Mouse (Mus musculus): ENCODE measurements around the gene Copz2. TPM values are rescaled to one million over a fixed set of nuclear protein-coding genes. Genes with fewer than 3 reads are reported as not detected.

Gene Copz2
- total RNA-seq, 1 experiment = 5.5 TPM

DNA sequence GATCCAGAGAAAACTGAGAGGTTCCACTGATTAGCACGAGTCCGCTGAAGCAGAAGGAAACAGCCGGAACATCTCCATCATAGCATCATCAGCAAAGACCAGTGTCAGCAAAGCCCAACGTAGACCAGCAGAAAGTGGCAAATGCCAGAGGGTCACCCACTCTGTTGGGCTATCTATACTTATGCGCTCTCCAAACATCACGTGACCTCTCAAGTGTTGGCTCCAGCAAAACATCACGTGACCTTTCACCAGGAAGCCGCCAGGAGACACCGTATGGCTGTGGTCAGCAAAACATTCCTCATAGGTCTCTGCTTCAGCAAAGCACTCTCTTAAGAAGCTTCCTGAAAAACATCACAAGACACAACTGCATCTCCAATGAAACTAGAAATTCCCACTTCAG, 30.6 kb downstream of the Copz2 start:
- H3K9me3 ChIP-seq (ENCODE audit: control insufficient read depth, insufficient read depth, low read depth, low read length) = no peaks in the 10 kb centered on the region
- no peak overlapping the region for H3K4me3 ChIP-seq (ENCODE audit: insufficient read depth in 1 of 2, low read depth in 1 of 2, low read length in 2 of 2, poor library complexity in 1 of 2, severe bottlenecking in 1 of 2)
- no peak for TF ChIP-seq ZNF384 (IDR thresholded peaks at IDR 0.05; ENCODE audit: low read depth, low read length)
- no peak for TF ChIP-seq CHD2 (IDR thresholded peaks at IDR 0.05; ENCODE audit: low read depth, low read length)
- TF ChIP-seq MAFK (IDR thresholded peaks at IDR 0.05; ENCODE audit: insufficient read depth, low read depth, low read length) = no peak
- no peak for TF ChIP-seq HCFC1 (IDR thresholded peaks at IDR 0.05; ENCODE audit: borderline replicate concordance, insufficient read depth, low read length)
- TF ChIP-seq ZC3H11A (IDR thresholded peaks at IDR 0.05; ENCODE audit: borderline replicate concordance, low read depth, low read length) = no peak
- no peak overlapping the region for H3K27ac ChIP-seq (ENCODE audit: insufficient read depth, low read depth, low read length, poor library complexity, severe bottlenecking)
- no peak for DNase-seq (ENCODE audit: low read depth, low spot score)
- H3K9ac ChIP-seq (ENCODE audit: insufficient read depth, low read depth, low read length, poor library complexity, severe bottlenecking) = no peak overlapping the region
- no peaks in the 10 kb centered on the region for H3K36me3 ChIP-seq (ENCODE audit: control insufficient read depth, insufficient read depth, low read length, poor library complexity, severe bottlenecking)
- in situ Hi-C loops (cut with MboI; ENCODE audit: low sequenced_read_pairs in 2 of 2, unreplicated experiment in 2 of 2) = no loop called here
- H3K4me1 ChIP-seq (ENCODE audit: control insufficient read depth in 2 of 2, insufficient read depth in 2 of 2, low read length in 2 of 2, poor library complexity in 1 of 2) = peaks cover 1 to 4% of the 10 kb centered on the region in 2 experiments; a peak in 1 of 4 replicates

DNA sequence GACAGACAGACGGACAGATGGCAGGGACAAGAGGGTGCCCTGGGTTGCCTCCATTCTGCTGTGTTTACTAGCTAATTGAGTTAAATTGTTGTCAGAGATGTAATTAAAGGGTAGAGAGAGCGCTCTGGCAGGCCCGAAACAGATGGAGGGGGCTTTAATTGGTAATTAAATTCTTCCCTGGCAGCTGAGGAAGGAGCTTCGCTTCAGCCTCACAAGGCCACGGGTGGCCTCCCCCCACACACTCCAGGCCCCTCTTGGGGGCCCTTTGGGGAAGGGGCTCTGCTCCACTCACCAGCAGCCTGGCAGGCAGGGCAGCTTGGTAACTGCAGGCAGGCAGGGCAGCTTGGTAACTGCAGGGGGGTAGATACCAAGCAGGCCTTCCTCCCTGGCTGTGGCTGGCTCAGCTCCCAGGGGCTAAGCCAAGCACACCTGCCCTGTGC, 36.3 kb downstream of the Copz2 start:
- Histone ChIP-seq H3K4me3 (ENCODE audit: insufficient read depth in 1 of 2, low read depth in 1 of 2, low read length in 2 of 2, poor library complexity in 1 of 2, severe bottlenecking in 1 of 2) (no peak overlapping the region), H3K36me3 (ENCODE audit: control insufficient read depth, insufficient read depth, low read length, poor library complexity, severe bottlenecking) (no peaks in the 10 kb centered on the region), H3K9ac (ENCODE audit: insufficient read depth, low read depth, low read length, poor library complexity, severe bottlenecking) (no peak overlapping the region), H3K4me1 (ENCODE audit: control insufficient read depth in 2 of 2, insufficient read depth in 2 of 2, low read length in 2 of 2, poor library complexity in 1 of 2) (no peaks in the 10 kb centered on the region), H3K27ac (ENCODE audit: insufficient read depth, low read depth, low read length, poor library complexity, severe bottlenecking) (no peak overlapping the region), H3K9me3 (ENCODE audit: control insufficient read depth, insufficient read depth, low read depth, low read length) (no peaks in the 10 kb centered on the region)
- DNase-seq (ENCODE audit: low read depth, low spot score) = no peak
- TF ChIP-seq ZC3H11A (IDR thresholded peaks at IDR 0.05; ENCODE audit: borderline replicate concordance, low read depth, low read length) = no peak
- no peak for TF ChIP-seq ZNF384 (IDR thresholded peaks at IDR 0.05; ENCODE audit: low read depth, low read length)
- no peak for TF ChIP-seq HCFC1 (IDR thresholded peaks at IDR 0.05; ENCODE audit: borderline replicate concordance, insufficient read depth, low read length)
- TF ChIP-seq CHD2 (IDR thresholded peaks at IDR 0.05; ENCODE audit: low read depth, low read length) = no peak
- no peak for TF ChIP-seq MAFK (IDR thresholded peaks at IDR 0.05; ENCODE audit: insufficient read depth, low read depth, low read length)
- in situ Hi-C loops (cut with MboI; ENCODE audit: low sequenced_read_pairs in 2 of 2, unreplicated experiment in 2 of 2) = no loop called here

DNA sequence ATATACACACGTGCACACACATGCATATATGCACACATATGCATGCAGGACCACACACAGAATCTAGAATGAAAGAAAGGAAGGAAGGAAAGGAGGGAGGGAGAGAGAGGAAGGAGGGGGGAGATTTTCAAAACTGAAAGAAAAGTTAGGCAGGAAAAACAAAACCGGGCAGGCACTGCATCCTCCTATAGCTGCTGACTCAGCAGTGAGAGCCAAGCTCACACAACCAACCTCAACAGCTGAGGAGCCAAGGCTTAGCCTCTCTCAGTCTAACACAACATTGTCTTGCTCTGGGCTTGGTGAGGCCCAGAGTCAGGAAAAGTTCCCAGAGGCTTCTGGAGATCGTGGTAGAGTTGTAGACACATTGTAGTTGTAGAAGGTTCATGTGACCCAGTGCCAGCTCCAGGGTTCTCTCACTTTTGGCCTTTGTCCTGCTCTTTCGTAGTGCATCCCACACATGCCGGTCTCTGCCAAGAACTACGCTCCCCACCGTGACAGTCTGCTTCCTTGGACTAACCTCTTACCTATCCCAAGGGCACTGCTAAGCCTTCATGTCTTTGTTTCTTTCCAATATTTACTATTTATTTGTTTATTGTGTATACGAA, 37.4 kb downstream of the Copz2 start:
- TF ChIP-seq ZC3H11A (IDR thresholded peaks at IDR 0.05; ENCODE audit: borderline replicate concordance, low read depth, low read length) = no peak
- no peak for TF ChIP-seq CHD2 (IDR thresholded peaks at IDR 0.05; ENCODE audit: low read depth, low read length)
- no peak for TF ChIP-seq ZNF384 (IDR thresholded peaks at IDR 0.05; ENCODE audit: low read depth, low read length)
- no peak for TF ChIP-seq HCFC1 (IDR thresholded peaks at IDR 0.05; ENCODE audit: borderline replicate concordance, insufficient read depth, low read length)
- peak; percentile 79 for TF ChIP-seq MAFK (IDR thresholded peaks at IDR 0.05; ENCODE audit: insufficient read depth, low read depth, low read length)
- Histone ChIP-seq H3K9ac (ENCODE audit: insufficient read depth, low read depth, low read length, poor library complexity, severe bottlenecking) (no peak overlapping the region), H3K4me1 (ENCODE audit: control insufficient read depth in 2 of 2, insufficient read depth in 2 of 2, low read length in 2 of 2, poor library complexity in 1 of 2) (0 out of 4 replicates have a peak, but pooled peaks cover 0 to under 1% of the 10 kb centered on the region in 2 experiments), H3K4me3 (ENCODE audit: insufficient read depth in 1 of 2, low read depth in 1 of 2, low read length in 2 of 2, poor library complexity in 1 of 2, severe bottlenecking in 1 of 2) (no peak overlapping the region), H3K27ac (ENCODE audit: insufficient read depth, low read depth, low read length, poor library complexity, severe bottlenecking) (no peak overlapping the region), H3K36me3 (ENCODE audit: control insufficient read depth, insufficient read depth, low read length, poor library complexity, severe bottlenecking) (no peaks in the 10 kb centered on the region), H3K9me3 (ENCODE audit: control insufficient read depth, insufficient read depth, low read depth, low read length) (no peaks in the 10 kb centered on the region)
- no peak for DNase-seq (ENCODE audit: low read depth, low spot score)
- in situ Hi-C loops (cut with MboI; ENCODE audit: low sequenced_read_pairs in 2 of 2, unreplicated experiment in 2 of 2) = no loop called here

DNA sequence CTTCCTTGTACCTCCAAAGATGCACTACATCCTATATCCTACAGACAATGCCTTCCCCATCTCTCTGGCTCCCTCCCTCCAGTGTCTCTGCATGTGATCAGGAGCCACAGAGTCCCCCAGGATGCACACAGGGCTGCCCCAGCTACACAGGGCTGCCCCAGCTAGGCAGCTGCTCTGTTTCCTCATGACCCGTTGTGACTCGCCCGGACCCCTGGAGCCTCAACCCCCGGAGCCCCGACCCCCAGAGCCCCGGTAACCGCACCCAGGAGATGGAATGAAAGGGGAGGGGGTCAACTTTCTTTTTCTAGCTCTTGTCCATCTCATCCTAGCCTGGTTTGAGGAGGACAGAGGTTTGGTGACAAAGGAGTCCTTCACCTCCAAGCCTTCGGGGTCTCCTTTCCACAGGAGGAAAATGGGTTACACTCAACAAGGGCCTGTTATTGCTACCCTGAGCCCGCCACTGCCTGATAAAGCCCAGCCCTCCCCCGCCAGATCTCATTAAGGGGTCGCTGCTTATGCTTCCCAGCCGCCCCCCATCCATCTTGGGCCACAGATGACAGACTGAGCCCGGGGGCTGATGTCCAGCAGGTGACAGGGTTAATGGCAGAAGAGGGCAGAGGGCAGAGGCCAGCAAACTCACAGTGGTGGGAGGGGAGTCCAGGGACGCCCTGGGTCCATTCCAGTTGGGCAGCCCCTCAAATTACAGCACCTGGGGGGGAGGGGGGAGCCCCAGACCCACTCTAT, 42.3 kb downstream of the Copz2 start:
- H3K9me3 ChIP-seq (ENCODE audit: control insufficient read depth, insufficient read depth, low read depth, low read length) = no peaks in the 10 kb centered on the region
- H3K36me3 ChIP-seq (ENCODE audit: control insufficient read depth, insufficient read depth, low read length, poor library complexity, severe bottlenecking) = no peaks in the 10 kb centered on the region
- H3K27ac ChIP-seq (ENCODE audit: insufficient read depth, low read depth, low read length, poor library complexity, severe bottlenecking) = no peak overlapping the region
- in situ Hi-C loops (cut with MboI; ENCODE audit: low sequenced_read_pairs in 2 of 2, unreplicated experiment in 2 of 2) = no loop called here
- no peak overlapping the region for H3K9ac ChIP-seq (ENCODE audit: insufficient read depth, low read depth, low read length, poor library complexity, severe bottlenecking)
- no peak overlapping the region for H3K4me3 ChIP-seq (ENCODE audit: insufficient read depth in 1 of 2, low read depth in 1 of 2, low read length in 2 of 2, poor library complexity in 1 of 2, severe bottlenecking in 1 of 2)
- no peak for DNase-seq (ENCODE audit: low read depth, low spot score)
- TF ChIP-seq CHD2 (IDR thresholded peaks at IDR 0.05; ENCODE audit: low read depth, low read length) (no peak), MAFK (IDR thresholded peaks at IDR 0.05; ENCODE audit: insufficient read depth, low read depth, low read length) (no peak), ZC3H11A (IDR thresholded peaks at IDR 0.05; ENCODE audit: borderline replicate concordance, low read depth, low read length) (no peak), ZNF384 (IDR thresholded peaks at IDR 0.05; ENCODE audit: low read depth, low read length) (no peak), HCFC1 (IDR thresholded peaks at IDR 0.05; ENCODE audit: borderline replicate concordance, insufficient read depth, low read length) (no peak)
- peaks cover 0 to 7% of the 10 kb centered on the region in 2 experiments; a peak in 2 of 4 replicates for H3K4me1 ChIP-seq (ENCODE audit: control insufficient read depth in 2 of 2, insufficient read depth in 2 of 2, low read length in 2 of 2, poor library complexity in 1 of 2)

Measured in ES-E14 (cell line).